Mouse (Mus musculus) cerebellum, adult 2 months (tissue): ENCODE results near the gene Rnf10.

Source experiments
- CTCF ChIP-seq: fragments of 200-500 bp; IDR thresholded peaks from 2 replicates; pipeline ENCODE4 v1.5.1; 2011; ENCODE audit warnings: low read depth, mild to moderate bottlenecking, control low read depth, low read length, moderate library complexity, borderline replicate concordance; ENCODE audit not compliant: insufficient read depth
- POLR2A ChIP-seq: fragments of 200-500 bp; IDR thresholded peaks from 2 replicates; pipeline ENCODE4 v1.6.1; 2011; ENCODE audit warnings: low read length, control low read depth, borderline replicate concordance; ENCODE audit not compliant: insufficient read depth

DNA sequence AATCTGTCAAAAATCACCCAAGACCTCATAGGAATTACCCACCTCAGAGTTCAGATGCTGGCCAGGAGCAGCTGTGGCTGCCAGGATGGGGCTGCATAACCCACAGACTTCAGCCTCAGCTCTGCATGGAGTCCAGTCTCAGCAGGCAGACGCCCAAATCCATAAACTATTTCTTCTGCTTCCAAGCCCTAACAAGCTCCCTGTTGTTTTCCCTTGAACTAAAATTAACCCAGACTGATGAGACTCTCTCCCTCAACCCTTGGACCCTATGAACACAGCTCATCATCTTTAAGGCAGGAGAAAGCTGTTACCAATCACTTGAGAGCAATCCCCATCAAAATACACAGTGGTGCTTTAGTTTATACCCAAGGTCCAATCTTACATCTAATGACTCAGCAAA lies 17.2 kb downstream of the Rnf10 start:
- TF ChIP-seq CTCF = no peak
- no peak for TF ChIP-seq POLR2A
